Mouse (Mus musculus) kidney, embryonic 15.5 days (tissue): ENCODE measurements at regions not wholly inside any gene's neighbourhood (a gene's known extent, or its start where the extent isn't known, plus 50 kb on each side); places are given as distances from the start of the nearest gene placed in this dataset.

Experiments used
- ATAC-seq: fragments of 200-750 bp; cut with Nextera tagmentation; replicated peaks from 2 replicates; pipeline ENCODE4 v1.8.0; 2017; ENCODE audit warnings: moderate TSS enrichment; ENCODE audit not compliant: low FRiP score
- H3K27ac ChIP-seq: fragments of 300-500 bp; sonication (generic); 2 replicates; pipeline ENCODE4 v1.5.1; 2015; ENCODE audit warnings: mild to moderate bottlenecking, inconsistent platforms
- H3K27me3 ChIP-seq: fragments of 300-500 bp; sonication (generic); 2 replicates; pipeline ENCODE4 v1.6.1; 2015; ENCODE audit warnings: inconsistent platforms
- H3K36me3 ChIP-seq: fragments of 300-500 bp; sonication (generic); 2 replicates; pipeline ENCODE4 v1.6.1; 2015; ENCODE audit warnings: inconsistent platforms
- H3K4me1 ChIP-seq: fragments of 300-500 bp; sonication (generic); 2 replicates; pipeline ENCODE4 v1.6.1; 2015; ENCODE audit warnings: inconsistent platforms
- H3K4me2 ChIP-seq: fragments of 300-500 bp; sonication (generic); 2 replicates; pipeline ENCODE4 v1.6.1; 2015; ENCODE audit warnings: moderate library complexity, mild to moderate bottlenecking, inconsistent platforms
- H3K4me3 ChIP-seq: fragments of 300-500 bp; sonication (generic); replicated peaks from 2 replicates; pipeline ENCODE4 v1.5.1; 2015; ENCODE audit warnings: mild to moderate bottlenecking, inconsistent platforms
- H3K9ac ChIP-seq: fragments of 300-500 bp; sonication (generic); 2 replicates; pipeline ENCODE4 v1.6.1; 2015; ENCODE audit warnings: mild to moderate bottlenecking, inconsistent platforms
- H3K9me3 ChIP-seq: fragments of 300-500 bp; sonication (generic); replicated peaks from 2 replicates; pipeline ENCODE4 v1.6.1; 2016; ENCODE audit warnings: inconsistent platforms
- WGBS: fragments of 180-500 bp; shearing (Covaris S2); methylation state at CpG from one replicate; pipeline ENCODE4 v1.1.7; 2015; ENCODE audit warnings: mixed read lengths; 5-methylcytosine and 5-hydroxymethylcytosine counted together

- Histone ChIP-seq H3K27ac (no peak overlapping the region), H3K9me3 (no peaks in the 10 kb centered on the region), H3K9ac (no peak overlapping the region), H3K4me1 (no peaks in the 10 kb centered on the region), H3K36me3 (no peaks in the 10 kb centered on the region), H3K4me2 (no peak overlapping the region), H3K4me3 (no peak overlapping the region), H3K27me3 (no peaks in the 10 kb centered on the region)
- 81% methylated on average over 3 of the region's 3 CpGs for WGBS
- no peak for ATAC-seq
Observed at GRCm38 (mm10) chr13:10799351-10799913, 438.8 kb upstream of the Chrm3 start.
